10 mouse cellular contexts compared by ENCODE assay signal in the genomic region with DNA sequence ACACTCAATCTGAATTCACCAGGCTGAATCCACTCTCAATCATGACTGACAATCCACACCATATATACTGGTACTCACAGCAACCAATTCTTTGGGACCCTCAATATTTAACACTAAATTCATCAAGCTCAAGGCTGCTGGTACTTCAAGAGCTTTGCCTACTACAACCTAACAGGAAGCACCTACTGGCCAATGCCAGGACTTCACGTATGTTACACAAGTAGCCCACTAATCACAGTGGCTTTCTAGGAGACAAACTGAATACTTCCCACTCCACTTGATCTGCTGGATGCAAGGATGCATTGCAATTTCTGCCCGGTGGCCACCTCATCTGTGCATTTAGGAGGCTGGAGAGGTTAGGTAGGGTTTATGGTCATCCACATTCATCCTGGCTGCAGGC. TPM values are rescaled to one million over a fixed set of nuclear protein-coding genes. Genes with fewer than 3 reads are reported as not detected.
A peak's percentile ranks its signal among the peaks of the same experiment; 100 is the strongest.
DNase-seq lines count a peak whose midpoint lies in the region; ATAC-seq lines count a peak whose summit lies in the region.
"Had no signal": no experiment of that assay in that cellular context is flagged by ENCODE, and none has a peak within 500 bp of the region (broad histone marks: within the 10 kb centered on the region; RNA-seq: fewer than 3 reads in every experiment).

No protein-coding gene starts in this region.

- H3K9me3 ChIP-seq in heart, embryonic 13.5 days = no peaks in the 10 kb centered on the region
- H3K9me3 ChIP-seq in forebrain, embryonic 14.5 days (replicated peaks; ENCODE audit: control insufficient read depth, low read length) = no peaks in the 10 kb centered on the region
- no peaks in the 10 kb centered on the region for H3K9me3 ChIP-seq in liver, embryonic 15.5 days (replicated peaks)

- H3K36me3 ChIP-seq in heart, embryonic 13.5 days = peaks cover 32% of the 10 kb centered on the region
- H3K36me3 ChIP-seq in forebrain, embryonic 14.5 days (ENCODE audit: control insufficient read depth, insufficient read depth, low read length) = peaks cover 25% of the 10 kb centered on the region
- H3K36me3 ChIP-seq in liver, embryonic 15.5 days (replicated peaks) = peaks cover 21% of the 10 kb centered on the region

- no peak overlapping the region for H3K9ac ChIP-seq in heart, embryonic 13.5 days
- H3K9ac ChIP-seq in forebrain, embryonic 14.5 days (ENCODE audit: low read length) = peak overlapping the region; percentile 4; the same call in 1 of the 2 replicates
- H3K9ac ChIP-seq in liver, embryonic 15.5 days = no peak overlapping the region

- H3K4me1 ChIP-seq in heart, embryonic 13.5 days = peaks cover 40% of the 10 kb centered on the region
- H3K4me1 ChIP-seq in forebrain, embryonic 14.5 days (ENCODE audit: control insufficient read depth, insufficient read depth, low read length) = peaks cover 21% of the 10 kb centered on the region
- peaks cover 45% of the 10 kb centered on the region for H3K4me1 ChIP-seq in liver, embryonic 15.5 days (replicated peaks)

- no peak overlapping the region for H3K27ac ChIP-seq in heart, embryonic 13.5 days (replicated peaks)
- H3K27ac ChIP-seq in forebrain, embryonic 14.5 days (ENCODE audit: low read depth, low read length) = no peak overlapping the region
- H3K27ac ChIP-seq in liver, embryonic 15.5 days (replicated peaks) = no peak overlapping the region

- H3K4me3 ChIP-seq in heart, embryonic 13.5 days = no peak overlapping the region
- no peak overlapping the region for H3K4me3 ChIP-seq in forebrain, embryonic 14.5 days (ENCODE audit: low read depth, low read length)
- no peak overlapping the region for H3K4me3 ChIP-seq in liver, embryonic 15.5 days (replicated peaks)

- ATAC-seq in heart, embryonic 13.5 days (ENCODE audit: extremely low read depth, insufficient number of reproducible peaks, low FRiP score, low TSS enrichment) = no peak
- ATAC-seq in forebrain, embryonic 14.5 days = no peak
- no peak for ATAC-seq in liver, embryonic 15.5 days (ENCODE audit: insufficient read depth)

- DNase-seq in heart, adult 9 months (ENCODE audit: low spot score in 2 of 2) = no peak
- peak; percentile 31 to 35 for DNase-seq in B cell, adult 2 months
- no peak for DNase-seq in forebrain, embryonic 14.5 days (ENCODE audit: low spot score)
- DNase-seq in right cerebral cortex, postnatal 14 days = no peak
- no peak for DNase-seq in right cerebral cortex, postnatal 10 days (ENCODE audit: low spot score in 2 of 2)
- no peak for DNase-seq in cerebellum, adult 9-11 months
- DNase-seq: lung, adult 2 months; right cerebral cortex, adult 18-20 months had no signal

- no peaks in the 10 kb centered on the region for H3K27me3 ChIP-seq in heart, embryonic 13.5 days (replicated peaks)
- no peaks in the 10 kb centered on the region for H3K27me3 ChIP-seq in forebrain, embryonic 14.5 days (replicated peaks; ENCODE audit: control insufficient read depth, insufficient read depth, low read length)
- no peaks in the 10 kb centered on the region for H3K27me3 ChIP-seq in liver, embryonic 15.5 days

- WGBS in heart, embryonic 13.5 days = 68% methylated on average over 2 of the region's 2 CpGs
- 77% methylated on average over 2 of the region's 2 CpGs for WGBS in forebrain, embryonic 14.5 days
- 58% methylated on average over 2 of the region's 2 CpGs for WGBS in liver, embryonic 15.5 days (ENCODE audit: insufficient replicate concordance)

- peak overlapping the region; percentile 78; the same call in 1 of the 2 replicates for H3K4me2 ChIP-seq in heart, embryonic 13.5 days
- H3K4me2 ChIP-seq in forebrain, embryonic 14.5 days (ENCODE audit: low read length) = peak overlapping the region; percentile 12; the same call in 1 of the 2 replicates
- peak overlapping the region; percentile 8; the same call in 1 of the 2 replicates for H3K4me2 ChIP-seq in liver, embryonic 15.5 days

RNA-seq across cellular contexts. Expression of gene Pdia4, which starts 3.0 kb away (rescaled TPM):
- polyA plus RNA-seq in heart, embryonic 13.5 days (2015; fragmentation: Nextera tagmentation; extraction: Ambion mirVana) = 162 and 189 TPM in 2 replicates
- polyA plus RNA-seq in forebrain, embryonic 14.5 days (2014; fragmentation: Nextera tagmentation; extraction: Ambion mirVana) = 136 and 157 TPM in 2 replicates
- 115 and 123 TPM in 2 replicates for polyA plus RNA-seq in liver, embryonic 15.5 days (2015; fragmentation: Nextera tagmentation; extraction: Ambion mirVana)

RNA-seq across cellular contexts. Expression of gene Zfp786, which starts 20.5 kb away (rescaled TPM):
- 1.2 TPM in 2 replicates for polyA plus RNA-seq in heart, embryonic 13.5 days (2015; fragmentation: Nextera tagmentation; extraction: Ambion mirVana)
- polyA plus RNA-seq in forebrain, embryonic 14.5 days (2014; fragmentation: Nextera tagmentation; extraction: Ambion mirVana) = 10.6 and 12.7 TPM in 2 replicates
- 0.39 and 0.41 TPM in 2 replicates for polyA plus RNA-seq in liver, embryonic 15.5 days (2015; fragmentation: Nextera tagmentation; extraction: Ambion mirVana)

RNA-seq across cellular contexts. Expression of gene Zfp398, which starts 25.3 kb away (rescaled TPM):
- polyA plus RNA-seq in heart, embryonic 13.5 days (2015; fragmentation: Nextera tagmentation; extraction: Ambion mirVana) = 3.7 TPM in 2 replicates
- polyA plus RNA-seq in forebrain, embryonic 14.5 days (2014; fragmentation: Nextera tagmentation; extraction: Ambion mirVana) = 9.1 and 15.4 TPM in 2 replicates
- 1.6 and 2.5 TPM in 2 replicates for polyA plus RNA-seq in liver, embryonic 15.5 days (2015; fragmentation: Nextera tagmentation; extraction: Ambion mirVana)

Comparison
In these comparisons a context has a peak if more than half of its experiments do, and no peak if none do; other contexts are left out.
1. H3K4me2 ChIP-seq: peak in every context shown above with its lines; median percentile 78 in heart, embryonic 13.5 days; 12 in forebrain, embryonic 14.5 days; 8 in liver, embryonic 15.5 days.
2. DNase-seq: peak in B cell, adult 2 months (2 of 2); none in heart, adult 9 months (0 of 2), forebrain, embryonic 14.5 days (single experiment), right cerebral cortex, postnatal 14 days (single experiment), right cerebral cortex, postnatal 10 days (0 of 2) and cerebellum, adult 9-11 months (single experiment).